Mouse (Mus musculus) layer of hippocampus, adult 18-20 months (tissue): ENCODE results near the gene Ndufa7. TPM values are rescaled to one million over a fixed set of nuclear protein-coding genes. Genes with fewer than 3 reads are reported as not detected.
A peak's percentile ranks its signal among the peaks of the same experiment; 100 is the strongest.
"Not testable (repeated sequence)": the region's sequence is repeated elsewhere in the genome, so short reads cannot be mapped to it uniquely, and the experiment has no call there.

Experiments used
- DNase-seq, 2 experiments: peaks; one replicate each; pipeline ENCODE4 v3.0.0; 2022; ENCODE audit warnings: low spot score in 2 of 2
- total RNA-seq, 2 experiments: library from RNA; stranded (reverse); gene quantifications; 2 replicates each; pipeline ENCODE4 v1.2.3; 2021

The Ndufa7 gene
- total RNA-seq, 2 experiments from 2014 or later = 199 to 208 TPM

DNA sequence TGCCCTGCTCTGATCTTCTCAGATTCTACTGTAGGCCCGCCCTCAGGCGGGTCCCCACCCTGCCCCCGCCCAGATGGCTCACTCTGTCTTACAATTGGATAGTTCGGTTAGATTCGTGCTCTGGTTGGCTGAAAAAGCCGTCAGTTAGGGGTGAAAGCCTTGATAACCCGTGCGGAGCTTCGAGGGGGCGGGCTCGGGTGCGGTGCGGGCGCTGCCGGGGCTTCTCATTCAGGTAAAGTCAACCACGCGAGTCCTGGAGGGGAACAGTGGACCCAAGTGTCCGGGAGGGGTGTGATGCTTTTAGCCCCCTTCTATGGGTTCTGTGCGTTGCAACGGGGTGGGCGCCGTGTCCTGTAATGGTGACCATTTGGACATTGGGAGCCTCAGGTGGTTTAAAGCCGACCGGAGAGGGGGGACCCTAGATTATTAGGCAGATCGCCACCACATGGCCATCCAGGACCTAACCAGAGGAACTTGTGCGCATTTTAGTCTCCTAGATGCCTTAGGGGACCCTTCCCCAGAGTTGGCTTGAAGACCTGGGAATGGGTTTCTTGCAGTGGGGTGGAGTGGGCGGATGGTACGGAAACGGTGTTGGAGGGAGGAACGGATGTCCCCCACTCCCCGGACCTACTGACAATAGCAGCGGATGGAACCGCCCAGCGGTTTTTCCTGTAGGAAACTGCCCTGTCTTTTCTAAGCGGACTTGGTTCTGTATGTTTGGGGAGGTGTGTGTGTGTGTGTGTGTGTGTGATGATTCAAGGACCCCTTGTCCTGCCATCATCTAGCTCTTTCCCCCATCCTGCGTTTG is 13.8 kb upstream of the Ndufa7 start, which contains the start of gene Kank3:
Gene Kank3 (plus strand): TSS at position 186 of the 808 bp plus-strand sequence.
- DNase-seq = peak; percentile 84 to 97

DNA sequence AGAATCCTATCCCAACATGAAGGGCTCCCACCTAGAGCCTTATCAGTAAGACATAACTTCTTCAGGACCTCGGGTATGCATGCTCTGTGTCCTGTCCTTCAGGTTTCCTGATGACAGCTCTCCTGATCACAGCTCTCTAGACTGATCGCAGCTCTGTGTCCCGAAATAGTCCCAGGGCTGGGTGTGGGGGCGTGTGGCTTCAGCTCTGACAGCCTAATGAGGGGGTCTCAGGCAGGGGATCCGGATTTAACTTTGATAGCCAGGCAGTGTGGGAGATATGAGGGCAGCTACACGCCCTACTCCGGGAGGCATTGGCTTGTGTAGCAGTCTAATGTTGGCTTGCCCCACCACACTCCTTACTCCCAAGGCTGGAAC is 13.2 kb upstream of the Ndufa7 start:
- no peak for DNase-seq

DNA sequence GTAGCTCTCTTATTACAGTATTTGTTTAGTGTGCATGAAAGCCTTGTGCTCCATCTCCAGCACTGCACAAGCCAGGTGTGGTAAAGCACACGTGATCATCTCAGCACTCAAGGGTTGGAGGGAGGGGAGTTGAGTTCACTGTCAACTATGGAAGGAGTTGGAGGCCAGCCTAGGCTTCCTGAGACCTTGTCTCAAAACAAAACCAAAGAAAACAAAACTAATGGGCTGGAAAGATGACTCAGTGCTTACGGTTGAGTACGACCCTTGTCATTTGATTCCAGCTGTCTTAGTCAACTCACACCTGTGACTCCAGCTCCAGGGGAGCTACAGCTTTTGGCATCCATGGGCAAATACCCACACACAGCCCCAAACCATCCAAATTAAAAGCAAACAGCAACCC is 11.9 kb upstream of the Ndufa7 start:
- DNase-seq = no peak

DNA sequence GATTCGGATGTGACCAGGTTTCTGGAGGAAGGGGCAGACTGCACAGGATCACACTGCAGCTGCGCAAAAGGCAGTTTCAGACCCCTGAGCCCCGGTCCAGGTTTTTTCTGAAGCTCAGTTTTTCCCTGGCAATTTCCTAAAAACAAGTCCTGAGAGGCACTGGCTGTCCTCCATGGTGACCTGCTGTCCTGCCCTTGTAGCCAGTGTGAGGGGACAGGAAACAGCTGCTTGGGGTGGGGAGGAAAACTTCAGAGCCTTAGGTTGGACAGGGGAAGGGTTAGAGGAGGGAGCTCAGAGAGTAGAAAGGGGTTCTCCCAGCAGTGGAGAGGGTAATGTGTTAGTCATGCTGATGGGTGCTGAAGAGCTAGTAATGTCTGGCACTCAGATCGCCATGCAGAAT is 11.4 kb upstream of the Ndufa7 start:
- DNase-seq = no peak

DNA sequence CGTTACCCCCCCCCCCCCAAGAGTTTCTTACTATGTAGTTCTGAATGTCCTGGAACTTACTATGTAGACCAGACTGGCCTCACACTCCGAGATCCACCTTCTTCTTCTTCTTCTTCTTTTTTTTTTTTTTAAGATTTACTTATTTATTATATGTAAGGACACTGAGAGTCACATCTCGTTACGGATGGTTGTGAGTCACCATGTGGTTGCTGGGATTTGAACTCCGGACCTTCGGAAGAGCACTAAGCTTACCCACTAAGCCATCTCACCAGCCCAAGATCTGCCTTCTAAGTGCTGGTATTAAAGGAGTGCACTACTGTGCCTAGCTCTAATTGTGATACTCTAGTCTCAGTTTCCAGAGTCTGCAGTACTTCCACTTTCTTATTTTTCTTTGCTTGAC is 9.0 kb upstream of the Ndufa7 start:
- no peak for DNase-seq

DNA sequence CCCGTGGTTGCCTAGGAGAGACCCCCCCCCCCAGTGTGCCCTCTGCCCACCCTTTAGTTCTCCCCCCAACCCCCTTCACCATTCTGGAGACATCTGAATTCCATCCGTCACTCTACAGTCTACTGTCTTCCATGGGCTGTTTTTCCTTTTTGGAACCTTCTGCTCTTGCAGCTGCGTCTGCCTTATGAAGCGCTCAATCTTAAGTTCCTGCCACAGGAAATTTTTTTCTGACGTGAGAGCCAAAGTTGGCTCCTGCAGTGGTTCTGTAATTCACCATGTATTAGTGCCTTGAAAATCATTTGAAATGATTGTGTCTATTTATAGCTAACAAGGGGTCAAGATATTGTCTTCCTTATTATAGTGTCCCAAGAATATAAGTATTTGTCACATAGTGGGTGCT is 7.8 kb upstream of the Ndufa7 start:
- DNase-seq = no peak

DNA sequence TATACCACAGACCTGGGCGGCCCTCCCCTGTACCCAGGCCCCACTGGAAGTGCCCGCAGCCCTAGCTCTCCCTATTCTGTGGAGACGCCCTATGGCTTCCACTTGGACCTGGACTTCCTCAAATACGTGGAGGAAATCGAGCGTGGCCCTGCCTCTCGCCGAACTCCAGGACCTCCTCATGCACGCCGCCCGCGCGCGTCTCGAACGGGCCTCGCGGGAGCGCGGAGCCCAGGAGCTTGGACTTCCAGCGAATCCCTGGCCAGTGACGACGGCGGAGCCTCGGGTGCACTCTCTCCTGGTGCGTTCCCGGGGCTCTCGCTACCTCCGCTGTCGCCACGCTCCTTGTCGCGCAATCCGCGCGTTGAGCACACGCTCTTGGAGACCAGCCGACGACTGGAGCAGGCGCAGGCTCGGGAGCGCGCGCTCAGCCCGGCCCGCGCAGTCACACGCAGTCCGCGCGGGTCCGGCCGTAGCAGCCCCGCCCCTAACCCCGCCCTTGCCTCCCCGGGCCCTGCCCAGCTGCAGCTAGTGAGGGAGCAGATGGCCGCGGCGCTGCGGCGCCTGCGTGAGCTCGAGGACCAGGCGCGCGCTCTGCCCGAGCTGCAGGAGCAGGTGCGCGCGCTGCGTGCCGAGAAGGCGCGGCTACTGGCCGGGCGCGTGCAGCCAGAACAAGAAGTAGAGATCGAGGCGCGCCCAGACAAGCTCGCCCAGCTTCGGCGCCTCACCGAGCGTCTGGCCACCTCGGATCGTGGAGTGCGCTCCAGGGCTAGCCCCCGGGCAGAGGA is 7.0 kb upstream of the Ndufa7 start:
- peak; percentile 90 to 94 for DNase-seq

DNA sequence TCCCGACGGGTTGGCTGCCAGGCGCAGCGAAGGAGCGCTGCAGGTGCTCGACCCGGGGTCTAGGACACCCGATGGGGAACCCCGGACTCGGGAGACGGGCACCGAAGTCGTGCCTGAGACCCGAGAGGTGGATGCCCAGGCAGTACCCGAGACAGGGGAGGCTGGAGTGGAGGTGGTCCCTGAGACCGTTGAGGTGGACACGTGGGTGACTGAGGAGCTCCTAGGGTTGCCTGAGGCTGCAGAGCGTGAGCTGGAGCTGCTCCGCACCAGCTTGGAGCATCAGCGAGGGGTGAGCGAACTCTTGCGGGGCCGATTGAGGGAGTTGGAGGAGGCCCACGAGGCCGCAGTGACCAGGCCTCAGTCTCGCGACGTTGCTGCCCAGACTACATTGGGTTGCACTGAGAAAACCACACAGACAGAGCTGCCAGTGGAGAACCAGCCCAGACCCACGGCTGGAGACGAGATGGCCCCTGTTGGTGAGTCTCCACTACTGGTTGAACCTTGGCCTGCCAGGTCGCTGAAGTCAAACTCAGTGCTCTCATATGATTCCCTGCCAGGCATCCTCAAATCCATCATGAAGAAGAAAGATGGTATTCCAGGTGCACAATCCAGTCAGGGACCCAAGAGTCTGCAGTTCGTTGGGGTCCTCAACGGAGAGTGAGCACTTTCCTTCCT is 6.3 kb upstream of the Ndufa7 start:
- DNase-seq = no peak

DNA sequence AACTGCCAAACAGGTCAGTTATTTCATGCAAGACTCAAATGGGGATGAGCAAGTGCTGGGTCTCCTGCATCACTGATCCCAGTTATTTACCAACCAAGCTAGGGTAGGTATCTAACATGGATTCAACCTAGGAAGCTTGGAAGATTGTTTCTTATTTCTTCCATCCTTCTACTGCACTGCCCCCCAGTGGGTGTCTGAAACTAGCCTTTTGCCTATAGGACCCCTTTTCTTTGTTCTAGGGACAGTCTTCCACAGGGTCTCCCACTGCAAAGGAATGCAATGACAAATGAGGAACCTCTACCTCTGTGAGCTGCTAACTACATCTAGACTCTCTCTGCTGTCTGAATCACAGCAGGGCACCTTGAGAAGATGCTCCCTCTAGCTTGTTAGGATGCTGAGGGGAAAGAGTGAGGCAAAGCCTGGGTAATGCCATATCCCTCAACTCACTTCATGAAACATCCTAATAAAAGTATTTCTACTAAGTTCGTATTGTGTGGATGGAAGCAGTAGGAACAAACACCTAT is 1.9 kb upstream of the Ndufa7 start:
- no peak for DNase-seq

DNA sequence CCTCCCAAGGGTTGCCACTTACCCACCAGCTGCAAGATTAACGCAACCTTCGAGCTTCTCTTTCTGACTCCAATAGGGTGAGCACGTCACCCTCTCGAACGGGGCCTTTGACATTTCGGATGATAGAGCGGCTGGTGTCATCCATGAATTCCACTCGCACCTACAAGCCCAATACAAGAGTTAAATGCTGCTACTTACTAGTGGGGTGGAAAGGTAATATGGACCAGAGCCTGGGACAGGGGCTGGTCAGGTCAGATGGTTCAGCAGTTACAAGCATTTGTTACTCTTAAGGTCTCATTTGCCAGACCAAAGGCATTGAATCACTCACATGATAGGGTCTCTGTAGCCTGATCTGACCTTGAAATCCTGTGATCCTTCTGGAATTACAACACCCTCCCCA is 1.2 kb upstream of the Ndufa7 start:
- DNase-seq = not testable (repeated sequence)

DNA sequence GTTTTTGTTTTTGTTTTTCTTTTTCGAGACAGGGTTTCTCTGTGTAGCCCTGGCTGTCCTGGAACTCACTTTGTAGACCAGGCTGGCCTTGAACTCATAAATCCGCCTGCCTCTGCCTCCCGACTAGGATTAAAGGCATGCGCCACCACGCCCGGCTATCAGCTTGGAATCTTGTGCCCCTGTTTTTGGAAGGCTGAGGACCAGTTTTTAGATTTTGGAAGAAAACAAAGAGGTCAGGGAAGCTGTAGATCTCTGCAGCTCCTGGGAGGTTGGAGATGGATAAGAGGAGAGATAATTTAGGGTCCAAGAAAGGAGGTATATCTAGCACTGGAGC is 592 bp downstream of the Ndufa7 start:
- not testable (repeated sequence) for DNase-seq

DNA sequence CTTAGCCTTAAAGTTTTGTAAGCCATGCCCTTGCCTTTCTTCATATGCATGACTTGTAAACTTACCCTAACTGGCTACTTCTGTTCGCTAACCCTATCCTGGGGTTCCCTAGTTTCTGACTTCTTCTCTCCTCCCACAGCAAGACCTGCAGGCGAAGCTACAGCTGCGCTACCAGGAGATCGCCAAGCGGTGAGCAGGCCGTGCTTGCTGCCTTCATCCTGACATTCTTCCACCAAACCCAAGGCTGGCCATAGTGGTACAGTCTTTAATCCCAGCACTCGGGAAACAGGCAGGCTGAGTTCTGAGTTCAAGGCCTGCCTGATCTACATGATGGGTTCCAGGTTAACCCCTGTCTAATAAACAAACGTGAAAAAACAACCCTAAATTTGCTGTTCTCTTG is 1.1 kb downstream of the Ndufa7 start:
- DNase-seq = no peak

DNA sequence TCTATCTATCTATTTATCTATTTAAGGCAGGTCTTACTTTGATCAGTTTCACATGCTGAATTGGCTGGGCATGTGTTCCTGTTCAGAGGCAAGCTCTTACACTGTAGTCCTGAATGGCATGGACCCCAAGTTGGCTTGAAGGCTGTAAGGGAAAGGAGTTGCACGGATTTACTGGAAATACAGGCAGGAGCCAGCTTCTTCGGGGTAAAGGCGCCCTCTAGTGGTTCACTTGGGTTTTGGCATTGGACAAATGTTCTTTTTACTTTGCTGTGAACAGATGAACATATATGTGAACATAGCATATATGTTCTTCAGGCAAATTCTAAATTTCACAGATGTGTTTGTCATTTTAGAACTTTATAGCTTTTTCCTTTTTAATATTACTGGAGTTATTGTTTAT is 2.5 kb downstream of the Ndufa7 start:
- peak; percentile 51 to 83 for DNase-seq

DNA sequence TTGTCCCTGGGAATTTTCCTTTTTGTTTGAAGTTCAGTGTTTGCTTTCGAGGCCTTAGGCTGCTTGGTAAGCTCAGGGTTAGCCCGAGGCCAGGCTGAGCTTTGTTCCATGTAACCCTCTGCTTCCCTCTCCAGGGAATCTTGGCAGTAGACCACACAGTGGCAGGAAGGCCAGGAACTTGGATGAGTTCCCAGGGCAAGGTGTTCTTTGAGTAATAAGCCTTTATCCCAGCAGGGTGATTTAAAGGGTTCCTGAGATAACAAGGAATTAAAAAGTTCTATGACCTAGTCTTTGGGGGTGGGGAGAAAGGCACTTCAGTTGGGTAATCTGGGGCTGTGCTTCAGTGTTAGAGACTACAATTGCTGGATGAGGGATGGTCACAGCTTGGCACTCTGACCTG is 4.5 kb downstream of the Ndufa7 start:
- DNase-seq = no peak

DNA sequence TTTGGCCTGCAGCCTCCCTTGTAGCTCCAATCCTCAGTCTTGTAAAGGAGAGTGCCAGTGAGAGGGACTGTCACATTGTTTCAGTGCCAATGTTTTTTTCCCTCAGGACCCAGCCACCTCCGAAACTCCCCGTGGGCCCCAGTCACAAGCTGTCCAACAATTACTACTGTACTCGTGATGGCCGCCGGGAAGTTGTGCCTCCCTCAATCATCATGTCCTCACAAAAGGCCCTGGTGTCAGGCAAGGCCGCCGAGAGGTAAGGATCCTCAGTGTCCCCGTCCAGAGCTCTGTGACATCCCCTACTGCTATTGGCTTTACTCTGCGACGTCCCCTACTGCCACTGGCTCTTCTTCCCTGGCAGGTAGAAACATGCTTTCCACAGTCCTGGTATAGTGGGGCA is 5.2 kb downstream of the Ndufa7 start:
- DNase-seq = no peak

DNA sequence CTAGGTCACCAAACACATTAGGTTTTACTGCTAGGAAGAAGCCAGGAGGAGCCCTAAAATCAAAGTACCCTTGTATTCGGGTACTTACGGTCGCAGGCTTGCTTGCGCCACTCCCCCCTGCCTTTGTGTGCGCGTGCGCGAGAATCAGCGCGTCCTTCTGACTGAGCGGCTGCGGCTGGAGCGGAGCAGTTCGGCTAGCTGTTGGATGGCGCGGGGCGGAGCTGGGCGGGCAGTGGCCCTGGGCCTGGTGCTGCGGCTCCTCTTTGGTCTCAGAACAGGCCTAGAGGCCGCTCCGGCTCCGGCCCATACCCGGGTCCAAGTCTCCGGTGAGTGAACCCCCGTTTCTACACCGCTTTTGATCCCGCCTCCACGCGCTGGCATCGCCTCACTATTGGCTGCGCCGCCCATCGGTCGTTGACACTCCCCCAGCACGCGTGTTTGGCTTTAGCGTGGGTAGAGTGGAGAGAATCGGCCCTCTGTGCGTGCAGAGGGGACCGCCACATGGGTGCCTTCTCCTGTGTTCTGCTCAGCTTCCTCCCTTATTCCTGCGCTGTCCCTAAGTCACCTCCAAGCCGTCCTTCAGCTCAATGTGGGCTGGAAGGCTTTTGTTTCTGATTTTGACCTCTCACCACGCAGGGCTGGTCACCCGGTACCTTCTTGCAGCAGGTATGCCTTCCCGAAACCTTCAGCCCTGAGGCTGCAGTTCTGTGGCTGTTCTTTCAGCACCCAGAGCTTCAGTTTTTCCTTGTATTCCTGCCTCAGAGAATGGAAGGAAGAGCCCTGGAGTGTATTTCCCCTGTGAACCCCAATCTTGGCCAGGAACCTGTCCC is 18.8 kb downstream of the Ndufa7 start, which contains the start of gene Cd320:
Gene Cd320 (plus strand): TSS at position 126 of the 830 bp plus-strand sequence.
- DNase-seq = peak; percentile 91 to 95

DNA sequence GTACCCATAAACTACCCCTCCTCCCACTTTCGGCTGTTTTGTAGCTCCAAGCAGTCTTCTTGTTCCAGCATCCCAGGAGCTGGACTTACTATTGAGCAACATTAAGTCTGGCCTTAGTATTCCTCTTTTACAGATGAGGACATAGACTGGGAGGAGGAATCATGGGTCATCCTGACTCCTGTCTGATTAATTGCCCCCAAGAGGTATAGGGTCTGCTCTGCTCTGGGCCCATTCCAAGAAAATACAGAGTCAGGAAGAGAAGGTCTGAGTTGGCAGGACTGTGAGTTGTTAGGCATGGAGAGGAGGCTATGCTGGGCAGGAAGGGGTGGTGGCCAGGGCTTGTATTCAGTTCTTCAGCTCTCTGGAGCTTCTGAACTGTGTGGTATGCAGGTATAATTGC is 19.8 kb downstream of the Ndufa7 start:
- no peak for DNase-seq

DNA sequence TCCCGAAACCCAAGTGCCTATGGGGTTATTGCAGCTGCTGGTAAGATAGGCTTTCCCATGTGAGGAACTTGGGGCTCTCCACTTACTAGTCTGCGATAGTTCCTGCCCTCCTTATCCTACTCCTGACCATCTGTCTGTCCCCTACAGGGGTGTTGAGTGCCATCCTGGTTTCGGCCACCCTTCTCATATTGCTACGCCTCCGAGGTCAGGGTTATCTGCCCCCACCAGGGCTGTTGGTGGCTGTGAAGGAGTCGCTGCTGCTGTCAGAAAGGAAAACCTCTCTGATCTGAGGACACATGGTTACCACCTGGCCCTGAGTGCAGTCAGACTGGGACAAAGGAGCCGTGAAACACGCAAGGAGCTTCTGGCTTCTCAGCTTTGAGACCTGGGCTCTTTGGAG is 23.8 kb downstream of the Ndufa7 start:
- no peak for DNase-seq

DNA sequence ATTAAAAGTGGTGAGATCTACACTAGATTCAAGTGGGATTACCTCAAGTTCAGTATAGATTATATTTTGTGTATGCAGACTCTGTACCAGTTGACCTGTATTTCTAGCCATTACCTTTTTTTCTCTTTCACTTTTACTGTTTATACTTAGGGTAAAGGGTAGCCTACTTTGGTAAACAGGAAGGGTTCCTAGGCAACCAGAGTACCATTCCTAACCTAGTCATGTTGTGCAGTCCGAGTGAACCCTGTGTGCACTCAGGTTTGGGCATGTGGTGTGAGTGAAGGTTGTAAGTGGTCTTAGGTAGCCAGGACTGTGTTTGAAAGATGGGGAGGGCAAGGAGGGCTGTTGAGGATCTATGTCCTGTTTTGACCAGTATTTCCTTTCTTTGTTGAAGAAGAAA is 27.0 kb downstream of the Ndufa7 start:
- DNase-seq = no peak

DNA sequence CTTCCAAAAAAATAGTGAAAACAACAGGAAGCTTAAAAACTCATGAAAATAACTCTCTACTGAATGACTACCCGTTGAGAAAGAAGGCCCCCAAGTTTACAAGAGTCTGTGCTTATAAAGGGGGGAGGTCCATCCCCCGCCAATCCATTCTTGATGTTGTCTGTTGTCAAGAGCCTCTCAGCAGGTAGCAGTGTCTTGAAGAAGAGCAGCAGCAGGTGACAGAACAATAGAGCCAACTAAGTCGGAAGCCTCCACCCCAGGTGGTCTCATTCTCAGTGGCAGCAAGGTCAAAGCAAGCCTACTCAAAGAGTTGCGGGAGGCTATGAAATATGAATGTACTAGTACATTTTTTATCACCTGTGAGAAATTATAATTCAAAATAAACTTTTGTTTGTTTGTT is 33.4 kb downstream of the Ndufa7 start:
- DNase-seq = no peak
